Mouse (Mus musculus) CH12.LX (cell line): ENCODE measurements around the gene Ctcfl.

ENCODE experiments used
- CHD1 ChIP-seq: IDR thresholded peaks from 2 replicates; pipeline ENCODE4 v1.6.1; 2012; ENCODE audit warnings: low read depth, low read length, improper control_type of control experiment, inconsistent platforms
- UBTF ChIP-seq: IDR thresholded peaks from 2 replicates; pipeline ENCODE4 v1.6.1; 2012; ENCODE audit warnings: low read depth, mild to moderate bottlenecking, inconsistent platforms, low read length, improper control_type of control experiment, moderate library complexity
- ZNF384 ChIP-seq: IDR thresholded peaks from 2 replicates; pipeline ENCODE4 v1.6.1; 2012; ENCODE audit warnings: low read depth, low read length, improper control_type of control experiment, inconsistent platforms

DNA sequence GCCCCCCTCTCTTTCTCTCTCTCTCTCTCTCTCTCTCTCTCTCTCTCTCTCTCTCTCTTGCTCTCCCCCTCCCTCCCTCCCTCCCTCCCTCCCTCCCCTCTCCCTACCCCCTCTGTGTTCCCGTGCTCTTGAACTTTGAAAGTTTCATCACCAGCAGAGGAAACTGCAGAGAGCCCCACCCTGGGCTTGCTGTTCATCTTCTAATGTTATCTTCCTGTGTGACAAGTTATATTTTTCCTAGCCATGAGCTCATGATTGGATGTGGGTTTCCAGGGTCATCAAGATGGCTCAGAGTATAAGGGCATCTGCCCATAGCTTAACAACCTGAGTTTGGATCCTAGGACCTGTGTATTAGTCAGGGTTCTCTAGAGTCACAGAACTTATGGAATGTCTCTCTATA lies 56.1 kb downstream of the Ctcfl start:
- TF ChIP-seq CHD1 (no peak), ZNF384 (no peak), UBTF (no peak)
